Mouse (Mus musculus): ENCODE measurements around the gene Slc30a10.

Gene Slc30a10

DNA sequence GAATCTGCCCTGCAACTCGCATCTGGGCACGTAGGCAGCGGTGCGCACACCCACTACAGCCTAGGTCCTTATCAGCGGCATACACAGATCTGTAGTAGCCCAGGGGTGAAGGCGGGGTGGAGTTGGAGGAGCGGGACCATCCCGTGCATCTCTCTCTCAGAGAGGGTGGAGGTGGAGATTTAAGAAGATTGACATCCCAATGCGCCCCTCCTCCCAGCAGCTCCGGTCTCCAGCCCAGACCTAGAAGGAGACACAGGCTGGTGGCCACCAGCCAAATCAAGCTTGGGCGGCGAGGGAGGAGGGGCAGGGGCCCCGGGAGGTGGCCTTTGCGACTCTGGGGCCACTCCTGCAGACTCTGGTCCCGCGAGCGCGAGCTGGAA, at the start of gene Slc30a10:
Slc30a10 (plus strand) TSS at position 274 of the 380 bp plus-strand sequence.
- DNase-seq, result peak in 1 of 2 experiments; percentile 3

DNA sequence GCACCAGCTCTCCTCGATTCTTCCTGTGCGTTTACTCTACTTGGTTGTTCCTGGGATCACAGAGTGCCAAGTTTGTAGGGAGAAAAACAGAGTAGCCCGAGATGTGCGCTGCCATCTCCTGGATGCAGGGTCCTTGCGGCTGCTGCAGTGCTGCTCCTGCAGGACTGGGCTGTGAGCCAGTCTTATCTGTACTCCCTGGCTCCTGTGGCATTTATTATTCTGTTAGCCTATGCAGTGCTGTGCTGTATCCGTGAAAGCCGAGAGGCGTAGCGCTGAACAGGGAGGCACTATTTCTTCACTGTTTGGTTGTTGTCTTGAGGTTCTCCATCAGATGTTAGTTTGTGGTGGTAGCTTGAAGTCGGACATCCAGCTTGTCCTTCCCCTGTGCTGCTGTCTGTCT, 48.7 kb upstream of the Slc30a10 start:
- no peak for DNase-seq

DNA sequence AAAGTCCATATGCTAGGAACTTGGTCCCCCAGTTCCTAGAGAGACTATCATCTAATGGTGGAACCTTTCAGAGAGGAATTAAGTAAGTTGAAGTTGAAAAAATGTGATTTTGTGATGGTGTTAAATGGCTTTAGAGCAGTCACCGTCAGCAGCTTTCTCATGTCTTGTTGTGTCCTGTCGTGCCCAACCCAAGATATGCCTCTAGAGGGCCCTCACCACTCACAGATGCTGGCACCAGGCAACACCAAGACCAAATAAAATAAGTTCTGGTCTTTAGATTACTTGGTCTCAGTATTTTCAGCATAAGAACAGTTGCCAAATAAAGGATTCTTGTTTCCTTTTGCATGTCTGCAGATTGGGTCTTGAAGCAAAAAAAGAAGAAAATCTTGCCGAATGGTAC, 44.8 kb upstream of the Slc30a10 start:
- DNase-seq, result no peak

DNA sequence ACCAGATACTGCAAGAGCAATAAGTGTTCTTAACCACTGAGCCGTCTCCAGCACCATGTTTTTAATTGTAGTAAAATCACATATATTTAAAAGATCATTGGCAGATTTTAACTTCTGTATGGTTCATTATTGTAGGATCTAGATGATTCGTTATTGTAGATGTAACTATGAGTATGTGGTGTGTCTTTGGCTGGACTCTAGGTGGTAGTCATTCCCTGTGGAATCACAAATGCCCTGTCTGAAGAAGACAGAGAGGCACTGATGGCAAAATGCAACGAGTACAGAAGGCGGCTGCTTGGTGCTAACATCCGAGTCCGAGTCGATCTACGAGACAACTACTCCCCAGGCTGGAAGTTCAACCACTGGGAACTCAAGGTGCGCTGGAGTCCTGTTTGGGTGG, 36.6 kb upstream of the Slc30a10 start:
- DNase-seq, result no peak

DNA sequence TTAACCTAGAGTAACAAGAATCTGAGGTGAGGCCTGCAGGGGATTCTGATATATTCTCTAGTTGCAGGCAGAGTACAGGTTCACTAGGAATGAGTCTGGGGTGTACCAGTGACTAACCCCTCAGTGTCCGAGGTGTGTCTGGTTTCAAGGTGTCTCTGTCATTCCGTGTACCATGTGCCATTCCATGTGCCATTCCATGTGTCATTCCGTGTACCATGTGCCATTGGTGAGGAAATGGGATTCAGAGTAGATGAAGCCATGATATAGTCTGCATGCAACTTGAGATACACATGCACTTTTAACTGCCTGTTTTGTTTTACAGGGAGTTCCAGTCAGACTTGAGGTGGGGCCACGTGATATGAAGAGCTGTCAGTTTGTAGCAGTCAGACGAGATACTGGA, 34.8 kb upstream of the Slc30a10 start:
- DNase-seq, result no peak

DNA sequence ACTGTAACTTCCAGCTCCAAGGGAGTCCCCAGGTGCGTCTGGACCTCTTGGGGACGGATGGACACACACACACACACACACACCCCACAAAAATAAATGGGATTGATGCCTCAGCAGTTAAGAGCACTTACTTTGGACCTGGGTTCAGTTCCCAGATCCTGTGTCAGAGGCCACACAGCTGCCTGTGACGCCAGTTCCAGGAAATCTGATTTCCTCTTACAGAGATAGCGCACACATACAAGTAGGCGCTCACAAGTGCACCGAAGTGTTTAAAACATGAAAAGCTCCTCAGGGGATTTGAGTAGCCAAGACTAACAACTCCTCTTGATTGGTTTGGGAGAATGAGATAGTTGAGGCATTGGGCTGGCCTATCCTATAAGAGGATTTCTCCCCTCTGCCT, 33.9 kb upstream of the Slc30a10 start:
- DNase-seq, result no peak

GRCm38 (mm10) chr1:185426583-185426982, 28.1 kb upstream of the Slc30a10 start:
- DNase-seq, result no peak

- DNase-seq, result no peak
Measured at GRCm38 (mm10) chr1:185430488-185430887, 24.2 kb upstream of the Slc30a10 start.

- no peak for DNase-seq
Measured at GRCm38 (mm10) chr1:185431245-185431997, 23.2 kb upstream of the Slc30a10 start.

DNA sequence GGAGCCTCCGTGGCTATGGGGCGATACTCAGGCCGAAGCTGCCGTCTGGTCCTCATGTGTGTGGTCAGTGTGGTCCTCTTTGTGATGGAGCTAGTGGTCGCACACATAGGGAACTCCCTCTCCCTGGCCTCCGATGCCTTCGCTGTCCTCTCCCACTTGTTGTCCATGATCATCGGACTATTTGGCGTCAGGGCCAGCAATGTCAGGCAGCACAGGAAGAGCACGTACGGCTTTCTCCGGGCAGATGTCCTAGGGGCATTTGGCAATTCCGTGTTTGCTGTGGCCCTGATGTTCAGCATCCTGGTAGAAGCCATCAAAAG, 22.7 kb upstream of the Slc30a10 start:
- DNase-seq, result no peak

DNA sequence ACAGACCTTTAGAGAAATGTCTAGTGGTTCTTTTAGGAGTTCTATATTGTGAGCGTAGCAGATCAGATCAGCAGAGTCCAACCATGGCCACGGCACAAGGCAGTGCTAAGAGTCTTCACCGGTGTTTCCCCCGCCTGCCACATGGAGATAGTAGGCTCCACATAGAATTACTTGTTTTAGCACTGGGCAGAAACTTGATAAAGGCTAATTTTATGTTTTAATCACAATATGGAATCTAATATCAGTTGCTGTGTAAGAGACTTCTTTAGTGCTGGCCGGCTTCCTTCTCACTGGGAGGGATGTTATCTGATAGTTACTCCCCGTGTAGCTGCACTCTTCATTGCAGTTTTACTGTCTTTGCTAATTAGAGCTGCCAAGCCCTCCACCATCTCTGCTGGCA, 21.5 kb upstream of the Slc30a10 start:
- no peak for DNase-seq

GRCm38 (mm10) chr1:185438841-185439580, 15.6 kb upstream of the Slc30a10 start:
- no peak for DNase-seq

- DNase-seq, result no peak
Measured at GRCm38 (mm10) chr1:185441703-185442472, 12.8 kb upstream of the Slc30a10 start.

DNA sequence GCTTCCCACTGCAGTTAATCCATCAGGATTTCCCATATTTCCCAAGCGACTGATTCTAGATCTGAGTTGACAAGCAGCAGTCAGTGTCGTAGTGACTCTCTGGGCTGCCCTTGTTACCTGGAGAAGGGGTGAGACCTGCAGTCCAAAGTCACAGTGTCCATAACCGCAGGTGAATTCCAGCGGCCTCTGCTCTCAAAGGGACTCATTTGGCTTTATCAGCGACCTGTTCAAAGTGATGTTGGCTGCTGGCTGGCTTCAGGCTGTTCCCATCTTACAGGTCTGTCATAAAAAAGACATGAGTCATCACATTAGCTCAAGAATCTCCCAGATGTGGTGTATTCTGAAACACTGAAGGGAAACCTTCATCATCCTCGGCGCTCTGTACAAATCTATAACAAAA, 5.7 kb upstream of the Slc30a10 start:
- no peak for DNase-seq

DNA sequence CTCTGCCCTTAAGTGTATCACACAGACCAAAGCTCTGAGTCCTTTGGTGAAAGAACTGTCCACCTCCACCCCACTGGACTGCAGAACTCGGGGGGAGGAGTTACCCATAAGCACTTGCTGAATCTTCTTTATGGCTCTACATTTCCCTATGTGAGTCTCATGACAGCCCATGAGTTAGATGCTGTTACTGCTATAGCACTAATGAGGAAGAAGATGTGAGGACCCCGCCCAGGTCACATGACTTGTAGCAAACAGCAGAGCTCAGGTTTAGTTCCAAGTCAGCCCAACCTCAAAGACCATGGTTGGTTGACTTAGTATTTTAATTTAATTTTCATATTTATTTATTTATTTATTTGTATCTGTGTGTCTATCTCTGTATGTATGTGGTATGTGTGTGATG, 4.9 kb upstream of the Slc30a10 start:
- DNase-seq, result no peak

DNA sequence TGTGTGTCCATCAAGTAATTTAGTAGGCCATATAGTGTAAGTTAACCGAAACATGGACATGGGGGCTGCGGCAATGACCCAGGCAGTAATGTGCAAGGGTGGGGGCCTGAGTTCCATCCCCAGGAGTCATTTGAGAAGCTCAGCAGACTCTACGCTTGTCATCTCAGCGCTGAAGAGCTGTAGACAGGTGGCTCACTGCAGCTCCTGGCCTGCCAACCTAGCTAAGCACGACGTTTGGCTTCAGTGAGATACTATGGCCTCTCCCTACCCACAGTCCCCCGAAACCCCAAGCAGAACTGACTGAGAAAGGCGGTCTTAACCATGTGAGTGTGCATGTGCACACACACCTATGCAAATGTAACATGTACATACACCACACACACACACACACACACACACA, 3.6 kb upstream of the Slc30a10 start:
- DNase-seq, result no peak

DNA sequence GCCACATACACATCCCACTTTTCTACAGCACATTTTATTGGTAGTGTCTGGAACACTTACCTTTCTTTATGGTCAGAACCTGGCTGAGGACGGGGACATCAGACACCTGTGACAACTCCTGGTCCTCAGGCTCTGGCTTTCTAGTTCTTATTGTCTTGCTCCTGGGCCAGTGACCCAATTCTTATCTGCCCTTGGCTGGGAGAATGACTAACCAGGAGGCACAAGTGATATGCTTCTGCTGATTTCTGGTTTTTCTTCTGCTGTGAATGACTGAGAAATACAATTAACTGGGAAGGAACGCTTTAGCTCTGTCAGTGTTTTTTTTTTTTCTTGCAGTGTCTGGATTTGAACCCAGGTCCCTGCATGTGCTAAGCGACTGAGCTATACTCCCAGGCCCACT, 3.2 kb upstream of the Slc30a10 start:
- no peak for DNase-seq

- no peak for DNase-seq
Measured at GRCm38 (mm10) chr1:185452461-185452860, 2.2 kb upstream of the Slc30a10 start.

GRCm38 (mm10) chr1:185454144-185454543, 504 bp upstream of the Slc30a10 start:
- DNase-seq, result no peak

GRCm38 (mm10) chr1:185454955-185455701, 480 bp downstream of the Slc30a10 start:
- no peak for DNase-seq

- DNase-seq, result no peak
Measured at GRCm38 (mm10) chr1:185456327-185456726, 1.7 kb downstream of the Slc30a10 start.

- DNase-seq, result no peak
Measured at GRCm38 (mm10) chr1:185460096-185460495, 5.4 kb downstream of the Slc30a10 start.

- no peak for DNase-seq
Measured at GRCm38 (mm10) chr1:185462889-185463288, 8.2 kb downstream of the Slc30a10 start.

Data from lung, adult 18-20 months (tissue).